Mouse (Mus musculus): ENCODE measurements around the gene Lamc1. TPM values are rescaled to one million over a fixed set of nuclear protein-coding genes. Genes with fewer than 3 reads are reported as not detected.
A peak's percentile ranks its signal among the peaks of the same experiment; 100 is the strongest.

Gene Lamc1
- polyA plus RNA-seq, 1 experiment, result 190 TPM

DNA sequence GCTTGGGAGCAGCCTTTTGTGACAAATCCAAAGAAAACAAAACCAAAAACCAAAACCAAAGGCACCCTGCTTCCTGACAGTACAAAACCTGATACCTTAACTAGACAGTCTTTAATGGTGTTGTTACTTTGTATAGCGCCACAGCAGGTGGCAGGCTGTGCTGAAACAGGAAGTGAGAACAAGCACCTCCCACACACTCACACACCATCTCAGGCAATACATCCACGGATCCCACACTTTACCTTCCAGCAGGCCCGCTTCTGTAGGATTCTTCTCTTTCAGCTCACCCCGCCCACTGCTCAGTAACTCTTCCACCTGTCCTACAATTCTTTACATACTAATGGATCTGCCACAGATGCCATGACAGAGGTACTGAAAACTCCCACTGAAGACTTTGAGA, 44.6 kb downstream of the Lamc1 start:
- Histone ChIP-seq H3K4me3 (ENCODE audit: insufficient read depth, low read length) (no peak overlapping the region), H3K4me1 (ENCODE audit: control insufficient read depth, insufficient read depth, low read length) (peaks cover 11% of the 10 kb centered on the region), H3K27ac (ENCODE audit: insufficient read depth, low read length) (no peak overlapping the region)
- TF ChIP-seq POLR2A (IDR thresholded peaks at IDR 0.05; ENCODE audit: low read depth, low read length) (no peak), CTCF (IDR thresholded peaks at IDR 0.05; ENCODE audit: borderline replicate concordance, insufficient read depth, low read length) (no peak)

DNA sequence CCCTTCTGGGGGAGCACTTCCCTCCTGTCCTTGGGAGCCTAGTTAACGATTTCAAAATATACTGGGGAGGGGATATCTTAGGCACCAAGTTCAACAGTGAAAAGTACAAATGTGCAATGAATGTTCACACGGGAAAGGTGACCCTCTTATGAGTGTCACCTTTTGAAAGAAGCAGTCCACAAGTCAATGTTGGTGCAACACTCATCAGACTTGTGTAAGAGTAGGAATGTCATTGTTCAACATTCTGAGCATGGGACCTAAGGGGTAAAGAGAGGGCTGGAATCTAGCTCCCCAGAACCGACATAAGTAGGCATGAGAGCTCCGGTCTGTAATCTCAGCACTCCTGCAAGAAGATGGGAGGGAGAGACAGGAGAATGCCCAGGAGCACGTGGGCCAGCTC, 45.1 kb downstream of the Lamc1 start:
- TF ChIP-seq POLR2A (IDR thresholded peaks at IDR 0.05; ENCODE audit: low read depth, low read length), result no peak
- no peak for TF ChIP-seq CTCF (IDR thresholded peaks at IDR 0.05; ENCODE audit: borderline replicate concordance, insufficient read depth, low read length)
- no peak overlapping the region for H3K4me3 ChIP-seq (ENCODE audit: insufficient read depth, low read length)
- H3K4me1 ChIP-seq (ENCODE audit: control insufficient read depth, insufficient read depth, low read length), result peaks cover 9% of the 10 kb centered on the region
- no peak overlapping the region for H3K27ac ChIP-seq (ENCODE audit: insufficient read depth, low read length)

- TF ChIP-seq CTCF (IDR thresholded peaks at IDR 0.05; ENCODE audit: borderline replicate concordance, insufficient read depth, low read length) (no peak), POLR2A (IDR thresholded peaks at IDR 0.05; ENCODE audit: low read depth, low read length) (no peak)
- peaks cover 4% of the 10 kb centered on the region; the same call in 1 of the 2 replicates for H3K4me1 ChIP-seq (ENCODE audit: control insufficient read depth, insufficient read depth, low read length)
- no peak overlapping the region for H3K4me3 ChIP-seq (ENCODE audit: insufficient read depth, low read length)
- no peak overlapping the region for H3K27ac ChIP-seq (ENCODE audit: insufficient read depth, low read length)
These were observed 46.4 kb downstream of the Lamc1 start for GRCm38 (mm10) chr1:153286216-153286615.

DNA sequence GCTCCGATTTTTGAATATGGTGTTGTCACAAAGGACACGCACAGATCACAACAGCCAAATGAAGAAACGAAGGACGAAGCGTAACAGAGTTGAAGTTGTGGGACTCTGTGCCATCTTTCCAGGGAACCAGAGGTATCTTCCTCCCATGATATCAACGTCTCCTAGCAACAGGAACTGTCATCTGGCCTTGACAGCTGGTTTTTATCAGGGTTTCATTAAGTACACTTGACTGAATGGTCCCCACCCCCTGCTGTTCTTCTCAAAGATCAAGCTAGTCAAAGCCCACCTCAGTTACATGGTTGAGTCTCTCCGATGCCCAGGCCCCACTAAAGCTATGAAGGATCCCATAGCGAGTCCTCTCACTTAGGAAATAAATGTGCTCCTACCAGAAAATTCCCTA, 47.4 kb downstream of the Lamc1 start:
- Histone ChIP-seq H3K27ac (ENCODE audit: insufficient read depth, low read length) (no peak overlapping the region), H3K4me3 (ENCODE audit: insufficient read depth, low read length) (no peak overlapping the region), H3K4me1 (ENCODE audit: control insufficient read depth, insufficient read depth, low read length) (peaks cover 2% of the 10 kb centered on the region; the same call in 1 of the 2 replicates)
- TF ChIP-seq POLR2A (IDR thresholded peaks at IDR 0.05; ENCODE audit: low read depth, low read length) (no peak), CTCF (IDR thresholded peaks at IDR 0.05; ENCODE audit: borderline replicate concordance, insufficient read depth, low read length) (no peak)

DNA sequence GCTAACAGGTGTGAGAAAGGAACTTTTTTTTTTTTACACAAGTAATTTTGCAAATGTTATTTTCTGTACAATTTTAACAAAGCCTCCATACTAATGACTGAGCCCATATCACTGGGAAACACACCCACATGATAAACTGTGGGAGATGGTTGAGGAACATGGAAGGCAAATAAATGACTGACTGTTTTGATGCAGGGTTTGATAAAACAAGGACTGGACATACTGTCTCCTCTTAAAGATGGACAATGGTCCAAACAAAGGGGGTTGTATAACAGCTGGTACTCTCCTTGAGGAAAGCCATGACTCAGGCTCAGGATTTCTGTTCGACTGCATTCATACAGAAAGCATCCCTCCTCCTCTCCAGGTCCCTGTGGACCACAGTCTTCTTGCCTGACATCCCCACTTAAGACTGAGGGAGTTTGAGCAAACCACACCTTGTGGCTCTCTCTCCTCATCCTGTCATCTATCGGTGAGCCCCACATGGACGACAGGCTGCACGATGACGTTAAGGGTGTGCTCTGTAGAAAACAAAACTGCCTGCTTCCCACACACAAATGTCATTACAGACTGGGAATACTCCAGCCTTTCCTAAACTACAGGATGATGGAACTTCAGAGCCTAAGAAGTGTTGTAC, 50.1 kb downstream of the Lamc1 start:
- TF ChIP-seq POLR2A (IDR thresholded peaks at IDR 0.05; ENCODE audit: low read depth, low read length), result no peak
- no peak for TF ChIP-seq CTCF (IDR thresholded peaks at IDR 0.05; ENCODE audit: borderline replicate concordance, insufficient read depth, low read length)
- peaks cover 5% of the 10 kb centered on the region for H3K4me1 ChIP-seq (ENCODE audit: control insufficient read depth, insufficient read depth, low read length)
- no peak overlapping the region for H3K4me3 ChIP-seq (ENCODE audit: insufficient read depth, low read length)
- H3K27ac ChIP-seq (ENCODE audit: insufficient read depth, low read length), result no peak overlapping the region

GRCm38 (mm10) chr1:153281483-153281882, 51.1 kb downstream of the Lamc1 start:
- no peak for TF ChIP-seq CTCF (IDR thresholded peaks at IDR 0.05; ENCODE audit: borderline replicate concordance, insufficient read depth, low read length)
- no peak for TF ChIP-seq POLR2A (IDR thresholded peaks at IDR 0.05; ENCODE audit: low read depth, low read length)
- H3K27ac ChIP-seq (ENCODE audit: insufficient read depth, low read length), result no peak overlapping the region
- no peak overlapping the region for H3K4me3 ChIP-seq (ENCODE audit: insufficient read depth, low read length)
- peaks cover 5% of the 10 kb centered on the region for H3K4me1 ChIP-seq (ENCODE audit: control insufficient read depth, insufficient read depth, low read length)

- Histone ChIP-seq H3K4me1 (ENCODE audit: control insufficient read depth, insufficient read depth, low read length) (peaks cover 7% of the 10 kb centered on the region), H3K4me3 (ENCODE audit: insufficient read depth, low read length) (no peak overlapping the region)
- TF ChIP-seq CTCF (IDR thresholded peaks at IDR 0.05; ENCODE audit: borderline replicate concordance, insufficient read depth, low read length), result no peak
- TF ChIP-seq POLR2A (IDR thresholded peaks at IDR 0.05; ENCODE audit: low read depth, low read length), result no peak
These were observed 52.2 kb downstream of the Lamc1 start for GRCm38 (mm10) chr1:153280411-153280810.

GRCm38 (mm10) chr1:153278028-153278613, 54.5 kb downstream of the Lamc1 start:
- TF ChIP-seq POLR2A (IDR thresholded peaks at IDR 0.05; ENCODE audit: low read depth, low read length) (no peak), CTCF (IDR thresholded peaks at IDR 0.05; ENCODE audit: borderline replicate concordance, insufficient read depth, low read length) (no peak)
- Histone ChIP-seq H3K4me3 (ENCODE audit: insufficient read depth, low read length) (no peak overlapping the region), H3K27ac (ENCODE audit: insufficient read depth, low read length) (peak overlapping the region; percentile 54), H3K4me1 (ENCODE audit: control insufficient read depth, insufficient read depth, low read length) (peaks cover 7% of the 10 kb centered on the region)

More at GRCm38 (mm10) chr1:153280411-153280810, 52.2 kb downstream of the Lamc1 start:
- no peak overlapping the region for H3K27ac ChIP-seq (ENCODE audit: insufficient read depth, low read length)

DNA sequence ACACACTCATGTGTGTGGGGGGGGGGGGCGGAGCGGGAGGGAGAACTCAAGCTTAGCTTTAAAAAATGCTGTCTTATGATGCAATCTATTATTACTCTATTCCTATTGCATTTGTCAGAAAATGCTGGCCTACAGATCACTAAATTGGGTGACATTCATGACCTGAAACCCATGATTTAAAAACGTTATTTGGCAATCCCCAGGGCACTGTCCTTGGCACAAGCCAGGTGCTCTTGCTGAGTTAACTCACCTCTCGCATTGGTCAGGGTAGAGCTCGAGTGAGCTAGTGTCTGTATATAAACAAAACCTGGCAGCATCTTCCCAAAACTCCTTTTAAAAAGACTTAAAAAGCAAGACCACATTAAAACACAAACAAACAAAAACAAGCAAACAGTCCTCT, 57.1 kb downstream of the Lamc1 start:
- TF ChIP-seq CTCF (IDR thresholded peaks at IDR 0.05; ENCODE audit: borderline replicate concordance, insufficient read depth, low read length), result no peak
- no peak for TF ChIP-seq POLR2A (IDR thresholded peaks at IDR 0.05; ENCODE audit: low read depth, low read length)
- Histone ChIP-seq H3K27ac (ENCODE audit: insufficient read depth, low read length) (no peak overlapping the region), H3K4me1 (ENCODE audit: control insufficient read depth, insufficient read depth, low read length) (peaks cover 6% of the 10 kb centered on the region)

DNA sequence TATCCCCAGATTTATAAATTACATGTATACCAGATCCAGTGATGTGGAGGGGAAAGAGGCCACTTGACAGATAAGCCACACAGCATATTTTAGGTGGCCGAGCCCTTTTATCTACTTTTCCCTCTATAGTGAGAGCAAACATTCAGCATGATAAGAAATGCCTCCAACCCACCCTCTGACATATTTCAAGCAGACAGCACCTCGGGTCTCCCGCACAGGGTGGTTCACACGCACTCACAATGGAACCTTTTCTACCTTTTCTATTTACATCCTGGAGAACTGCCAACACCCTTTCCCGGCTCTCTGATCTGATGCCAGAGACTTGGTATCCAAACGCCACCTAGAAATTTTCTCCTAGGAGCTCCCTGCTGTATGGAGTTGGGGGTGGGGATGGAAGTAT, 58.0 kb downstream of the Lamc1 start:
- TF ChIP-seq POLR2A (IDR thresholded peaks at IDR 0.05; ENCODE audit: low read depth, low read length), result no peak
- Histone ChIP-seq H3K27ac (ENCODE audit: insufficient read depth, low read length) (no peak overlapping the region), H3K4me3 (ENCODE audit: insufficient read depth, low read length) (no peak overlapping the region), H3K4me1 (ENCODE audit: control insufficient read depth, insufficient read depth, low read length) (peaks cover 6% of the 10 kb centered on the region)

More for the DNA sequence above, 57.1 kb downstream of the Lamc1 start:
- H3K4me3 ChIP-seq (ENCODE audit: insufficient read depth, low read length), result no peak overlapping the region

Data from embryonic fibroblast, embryonic 13.5 days (primary cell).